Mouse (Mus musculus): ENCODE measurements around the gene Ppa1.

- TF ChIP-seq GATA1 (IDR thresholded peaks at IDR 0.05; ENCODE audit: borderline replicate concordance, low read length) (no peak), FLI1 (IDR thresholded peaks at IDR 0.05; ENCODE audit: low read length) (no peak)
Observed at GRCm38 (mm10) chr10:61627938-61628250, 20.5 kb upstream of the Ppa1 start.

Measured in megakaryocyte, embryonic 14.5 days (primary cell).